Mouse (Mus musculus) stomach, postnatal 0 days (tissue): ENCODE results near the gene Mrpl17.

Experiments used
- CTCF ChIP-seq: IDR thresholded peaks from 2 replicates; pipeline ENCODE4 v1.5.1; 2016; ENCODE audit warnings: antibody characterized with exemption, low read depth, mild to moderate bottlenecking, moderate library complexity
- EP300 ChIP-seq: optimal IDR thresholded peaks from 2 replicates; pipeline ENCODE3; 2016; ENCODE audit warnings: antibody characterized with exemption

DNA sequence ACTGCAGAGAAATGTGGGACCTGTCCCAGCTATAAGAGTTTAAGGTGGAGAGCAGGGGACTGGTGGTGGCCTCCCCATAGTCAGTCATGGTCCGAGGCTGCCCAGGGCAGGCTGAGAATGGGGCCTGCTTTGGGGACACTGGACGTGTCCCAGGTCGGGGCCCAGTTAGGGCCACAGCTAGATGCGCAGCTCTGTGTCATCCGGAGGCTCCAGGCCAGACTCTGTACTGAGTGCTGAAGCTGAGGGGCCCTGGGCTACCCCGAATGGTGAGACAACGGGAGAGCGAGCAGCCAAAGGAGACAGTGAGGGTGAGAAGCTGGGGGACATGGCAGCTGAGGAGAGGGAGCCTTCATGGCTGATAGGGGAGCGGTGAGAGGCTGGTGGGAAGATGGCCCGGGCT is 57.6 kb downstream of the Mrpl17 start:
- TF ChIP-seq CTCF (no peak), EP300 (no peak)
